18 mouse cellular contexts compared by ENCODE assay signal in genomic region chr11:45624233-45624632, GRCm38 (mm10).
"Had no signal": no experiment of that assay in that cellular context is flagged by ENCODE, and none has a peak within 500 bp of the region (broad histone marks: within the 10 kb centered on the region; RNA-seq: fewer than 3 reads in every experiment).

No protein-coding gene starts in this region.

- H3K9ac ChIP-seq: intestine, embryonic 15.5 days; liver, embryonic 14.5 days; liver, postnatal 0 days; lung, embryonic 14.5 days; midbrain, embryonic 12.5 days; midbrain, embryonic 15.5 days; neural tube, embryonic 12.5 days; neural tube, embryonic 15.5 days had no signal

- H3K9me3 ChIP-seq: intestine, embryonic 15.5 days; midbrain, embryonic 12.5 days; midbrain, embryonic 15.5 days; neural tube, embryonic 12.5 days; neural tube, embryonic 15.5 days had no signal

- H3K4me2 ChIP-seq: intestine, embryonic 15.5 days; lung, embryonic 14.5 days; midbrain, embryonic 12.5 days; midbrain, embryonic 15.5 days; neural tube, embryonic 12.5 days; neural tube, embryonic 15.5 days had no signal

- H3K4me1 ChIP-seq: intestine, embryonic 15.5 days; midbrain, embryonic 12.5 days; midbrain, embryonic 15.5 days; neural tube, embryonic 12.5 days; neural tube, embryonic 15.5 days had no signal

- H3K36me3 ChIP-seq: intestine, embryonic 15.5 days; midbrain, embryonic 12.5 days; midbrain, embryonic 15.5 days; neural tube, embryonic 12.5 days; neural tube, embryonic 15.5 days had no signal

- H3K27ac ChIP-seq: intestine, embryonic 15.5 days; kidney, postnatal 0 days; liver, embryonic 14.5 days; macrophage; midbrain, embryonic 12.5 days; midbrain, embryonic 15.5 days; neural tube, embryonic 12.5 days; neural tube, embryonic 15.5 days had no signal

- DNase-seq: kidney, adult 18-20 months; kidney, postnatal 36 days; left cerebral cortex, postnatal 4 days; liver, postnatal 0 days; lung, embryonic 14.5 days; right cerebral cortex, adult 18-20 months; thymus, adult 2 months; thymus, postnatal 14 days; thymus, postnatal 4 days had no signal

- H3K4me3 ChIP-seq: intestine, embryonic 15.5 days; midbrain, embryonic 12.5 days; midbrain, embryonic 15.5 days; neural tube, embryonic 12.5 days; neural tube, embryonic 15.5 days had no signal

- H3K27me3 ChIP-seq: intestine, embryonic 15.5 days; midbrain, embryonic 12.5 days; midbrain, embryonic 15.5 days; neural tube, embryonic 12.5 days; neural tube, embryonic 15.5 days had no signal

- ATAC-seq: intestine, embryonic 15.5 days; liver, postnatal 0 days; lung, postnatal 0 days; midbrain, embryonic 15.5 days had no signal
